Comparison of ENCODE assay signal across 9 mouse cellular contexts in the genomic region with DNA sequence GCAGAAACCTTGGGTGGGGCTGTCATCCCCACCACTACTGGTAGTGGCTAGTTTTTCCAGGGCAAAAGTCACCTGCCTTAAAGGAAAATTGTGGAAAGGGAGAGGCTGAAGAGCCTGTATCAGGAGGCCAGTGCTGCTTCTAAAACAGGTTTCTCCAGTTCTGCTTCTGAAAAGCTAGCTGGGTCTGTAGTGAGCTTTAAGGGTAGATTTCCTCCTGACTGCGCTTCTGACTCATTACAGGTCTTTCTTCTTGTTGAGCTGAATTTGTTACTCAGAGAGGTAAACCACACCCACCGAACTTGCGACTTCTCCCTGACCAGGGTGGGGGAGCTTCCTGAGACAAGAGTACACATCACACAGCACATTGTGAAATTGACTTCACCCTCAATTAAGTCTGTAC. TPM values are rescaled to one million over a fixed set of nuclear protein-coding genes. Genes with fewer than 3 reads are reported as not detected.
DNase-seq lines count a peak whose midpoint lies in the region; ATAC-seq and TF ChIP-seq lines count a peak whose summit lies in the region.
"Had no signal": no experiment of that assay in that cellular context is flagged by ENCODE, and none has a peak within 500 bp of the region (broad histone marks: within the 10 kb centered on the region; RNA-seq: fewer than 3 reads in every experiment).

No protein-coding gene starts in this region.

- H3K9me3 ChIP-seq in kidney, embryonic 14.5 days (ENCODE audit: control insufficient read depth, low read length) = no peaks in the 10 kb centered on the region
- no peaks in the 10 kb centered on the region for H3K9me3 ChIP-seq in stomach, embryonic 16.5 days (replicated peaks; ENCODE audit: control insufficient read depth, low read length)
- no peaks in the 10 kb centered on the region for H3K9me3 ChIP-seq in heart, embryonic 12.5 days (replicated peaks)
- H3K9me3 ChIP-seq: neural tube, embryonic 12.5 days had no signal

- WGBS in kidney, embryonic 14.5 days = 53% methylated on average over 3 of the region's 3 CpGs
- WGBS in kidney, adult 2 months = 50% methylated on average over 3 of the region's 3 CpGs
- 19% methylated on average over 3 of the region's 3 CpGs for WGBS in large intestine, adult 2 months
- WGBS in stomach, embryonic 16.5 days = 54% methylated on average over 3 of the region's 3 CpGs
- WGBS in heart, embryonic 12.5 days = 61% methylated on average over 3 of the region's 3 CpGs
- WGBS in cerebellum, adult 2 months = 77% methylated on average over 3 of the region's 3 CpGs

- TF ChIP-seq POLR2A in kidney, adult 2 months (IDR thresholded peaks at IDR 0.05; ENCODE audit: low read depth, low read length) = no peak
- no peak for TF ChIP-seq POLR2A in cerebellum, adult 2 months (IDR thresholded peaks at IDR 0.05; ENCODE audit: borderline replicate concordance, insufficient read depth, low read length)

- H3K4me2 ChIP-seq in kidney, embryonic 14.5 days (replicated peaks; ENCODE audit: low read depth, low read length) = no peak overlapping the region
- H3K4me2 ChIP-seq in stomach, embryonic 16.5 days (ENCODE audit: low read depth, low read length) = no peak overlapping the region
- H3K4me2 ChIP-seq in heart, embryonic 12.5 days = no peak overlapping the region
- H3K4me2 ChIP-seq: neural tube, embryonic 12.5 days had no signal

- H3K9ac ChIP-seq in kidney, embryonic 14.5 days (ENCODE audit: low read depth, low read length) = no peak overlapping the region
- no peak overlapping the region for H3K9ac ChIP-seq in stomach, embryonic 16.5 days (ENCODE audit: low read length)
- H3K9ac ChIP-seq in heart, embryonic 12.5 days = no peak overlapping the region
- H3K9ac ChIP-seq: neural tube, embryonic 12.5 days had no signal

- H3K27me3 ChIP-seq in kidney, embryonic 14.5 days (ENCODE audit: control insufficient read depth, insufficient read depth, low read length) = no peaks in the 10 kb centered on the region
- H3K27me3 ChIP-seq in kidney, adult 2 months (replicated peaks; ENCODE audit: control insufficient read depth, insufficient read depth, low read length) = no peaks in the 10 kb centered on the region
- no peaks in the 10 kb centered on the region for H3K27me3 ChIP-seq in stomach, embryonic 16.5 days (ENCODE audit: control insufficient read depth, insufficient read depth, low read length)
- H3K27me3 ChIP-seq in heart, embryonic 12.5 days (replicated peaks) = no peaks in the 10 kb centered on the region
- no peaks in the 10 kb centered on the region for H3K27me3 ChIP-seq in cerebellum, adult 2 months (ENCODE audit: control insufficient read depth, insufficient read depth, low read length)
- H3K27me3 ChIP-seq: neural tube, embryonic 12.5 days had no signal

- TF ChIP-seq CTCF in kidney, adult 2 months (conservative IDR thresholded peaks at IDR 0.05; ENCODE audit: insufficient read depth, insufficient read length, low read depth, low read length) = no peak
- no peak for TF ChIP-seq CTCF in cerebellum, adult 2 months (IDR thresholded peaks at IDR 0.05; ENCODE audit: borderline replicate concordance, insufficient read depth, low read depth, low read length)

- ATAC-seq in kidney, embryonic 14.5 days (ENCODE audit: low FRiP score, low TSS enrichment) = peak; percentile 64; the same call in 1 of the 2 replicates
- peak; percentile 89 for ATAC-seq in stomach, embryonic 16.5 days (ENCODE audit: insufficient read depth, low FRiP score)
- no peak for ATAC-seq in heart, embryonic 12.5 days (ENCODE audit: insufficient number of reproducible peaks, low FRiP score)

- no peak overlapping the region for H3K27ac ChIP-seq in kidney, embryonic 14.5 days (ENCODE audit: low read depth, low read length)
- H3K27ac ChIP-seq in kidney, adult 2 months (ENCODE audit: insufficient read depth, low read depth, low read length) = no peak overlapping the region
- H3K27ac ChIP-seq in stomach, embryonic 16.5 days (ENCODE audit: low read length) = peak overlapping the region; percentile 92
- no peak overlapping the region for H3K27ac ChIP-seq in heart, embryonic 12.5 days (ENCODE audit: poor library complexity, severe bottlenecking)
- H3K27ac ChIP-seq in cerebellum, adult 2 months (ENCODE audit: insufficient read depth, low read length) = no peak overlapping the region
- H3K27ac ChIP-seq: neural tube, embryonic 12.5 days had no signal

- H3K4me1 ChIP-seq in kidney, embryonic 14.5 days (ENCODE audit: control insufficient read depth, insufficient read depth, low read length) = no peaks in the 10 kb centered on the region
- no peaks in the 10 kb centered on the region for H3K4me1 ChIP-seq in kidney, adult 2 months (ENCODE audit: control insufficient read depth, insufficient read depth, low read length)
- peaks cover 5% of the 10 kb centered on the region; the same call in 1 of the 2 replicates for H3K4me1 ChIP-seq in stomach, embryonic 16.5 days (ENCODE audit: control insufficient read depth, insufficient read depth, low read length)
- H3K4me1 ChIP-seq in heart, embryonic 12.5 days (replicated peaks) = no peaks in the 10 kb centered on the region
- H3K4me1 ChIP-seq in cerebellum, adult 2 months (ENCODE audit: control insufficient read depth, insufficient read depth, low read length) = peaks cover 3% of the 10 kb centered on the region; the same call in 1 of the 2 replicates
- H3K4me1 ChIP-seq: neural tube, embryonic 12.5 days had no signal

- H3K36me3 ChIP-seq in kidney, embryonic 14.5 days (ENCODE audit: control insufficient read depth, insufficient read depth, low read length) = no peaks in the 10 kb centered on the region
- no peaks in the 10 kb centered on the region for H3K36me3 ChIP-seq in kidney, adult 2 months (ENCODE audit: control insufficient read depth, insufficient read depth, low read length)
- H3K36me3 ChIP-seq in stomach, embryonic 16.5 days (ENCODE audit: control insufficient read depth, insufficient read depth, low read length) = no peaks in the 10 kb centered on the region
- no peaks in the 10 kb centered on the region for H3K36me3 ChIP-seq in heart, embryonic 12.5 days
- H3K36me3 ChIP-seq: neural tube, embryonic 12.5 days had no signal

- DNase-seq in kidney, adult 2 months = no peak
- peak; percentile 88 for DNase-seq in T-cell, adult 2 months (ENCODE audit: low spot score)
- DNase-seq in large intestine, adult 2 months (ENCODE audit: low read depth, low spot score) = peak; percentile 95
- DNase-seq in cerebellum, adult 2 months = no peak
- no peak for DNase-seq in cerebellum, adult 9-10 months

- H3K4me3 ChIP-seq in kidney, embryonic 14.5 days (ENCODE audit: low read length) = no peak overlapping the region
- no peak overlapping the region for H3K4me3 ChIP-seq in kidney, adult 2 months (ENCODE audit: insufficient read depth, low read depth, low read length)
- no peak overlapping the region for H3K4me3 ChIP-seq in stomach, embryonic 16.5 days (replicated peaks; ENCODE audit: low read length)
- no peak overlapping the region for H3K4me3 ChIP-seq in heart, embryonic 12.5 days
- no peak overlapping the region for H3K4me3 ChIP-seq in cerebellum, adult 2 months (replicated peaks; ENCODE audit: insufficient read depth, low read depth, low read length)
- H3K4me3 ChIP-seq: neural tube, embryonic 12.5 days had no signal

RNA-seq across cellular contexts. Expression of gene Atp11b, which starts 33.1 kb away (rescaled TPM):
- polyA plus RNA-seq in kidney, embryonic 14.5 days (2014; fragmentation: Nextera tagmentation; extraction: Ambion mirVana) = 20.4 and 39.7 TPM in 2 replicates
- 19.2 and 21.9 TPM in 2 replicates for polyA plus RNA-seq in kidney, adult 2 months (2012; rRNA removed)
- 54.6 and 66.6 TPM in 2 replicates for polyA plus RNA-seq in large intestine, adult 2 months (2012; rRNA removed)
- 58.1 and 59.8 TPM in 2 replicates for polyA plus RNA-seq in stomach, embryonic 16.5 days (2015; fragmentation: Nextera tagmentation; extraction: Ambion mirVana)
- 32.1 and 34.2 TPM in 2 replicates for polyA plus RNA-seq in heart, embryonic 12.5 days (2016; fragmentation: Nextera tagmentation; extraction: Ambion mirVana)
- polyA plus RNA-seq in cerebellum, adult 2 months (2012; rRNA removed) = 159 and 163 TPM in 2 replicates

Comparison
In these comparisons a context has a peak if more than half of its experiments do, and no peak if none do; other contexts are left out.
1. DNase-seq: peak in T-cell, adult 2 months (single experiment) and large intestine, adult 2 months (single experiment); none in kidney, adult 2 months (single experiment), cerebellum, adult 2 months (0 of 2) and cerebellum, adult 9-10 months (single experiment).